Mouse (Mus musculus) hindbrain, embryonic 11.5 days (tissue): Measurements from ENCODE around the gene Nipbl. TPM values are rescaled to one million over a fixed set of nuclear protein-coding genes. Genes with fewer than 3 reads are reported as not detected.
"Not testable (repeated sequence)": the region's sequence is repeated elsewhere in the genome, so short reads cannot be mapped to it uniquely, and the experiment has no call there.

Experiments
- ATAC-seq: fragments of 200-750 bp; cut with Nextera tagmentation; 2 replicates; pipeline ENCODE4 v1.8.0; 2017; ENCODE audit warnings: mild to moderate bottlenecking, moderate TSS enrichment, moderate library complexity; ENCODE audit not compliant: low FRiP score
- DNase-seq: peaks from one replicate; pipeline ENCODE4 v3.0.0-alpha.2; 2015; ENCODE audit warnings: low spot score
- H3K27ac ChIP-seq: fragments of 300-500 bp; sonication (generic); 2 replicates; pipeline ENCODE4 v1.5.1; 2014; ENCODE audit warnings: mild to moderate bottlenecking, low read depth, low read length
- H3K27me3 ChIP-seq: fragments of 300-500 bp; sonication (generic); 2 replicates; pipeline ENCODE4 v1.6.1; 2014; ENCODE audit warnings: mild to moderate bottlenecking, low read length, moderate library complexity, mixed read lengths; ENCODE audit not compliant: control insufficient read depth, insufficient read depth
- H3K36me3 ChIP-seq: fragments of 300-500 bp; sonication (generic); 2 replicates; pipeline ENCODE4 v1.6.1; 2014; ENCODE audit warnings: mild to moderate bottlenecking, low read length, moderate library complexity, mixed read lengths; ENCODE audit not compliant: control insufficient read depth, insufficient read depth
- H3K4me1 ChIP-seq: fragments of 300-500 bp; sonication (generic); replicated peaks from 2 replicates; pipeline ENCODE4 v1.6.1; 2014; ENCODE audit warnings: low read length, mixed read lengths; ENCODE audit not compliant: control insufficient read depth, insufficient read depth
- H3K4me2 ChIP-seq: fragments of 300-500 bp; sonication (generic); replicated peaks from 2 replicates; pipeline ENCODE4 v1.6.1; 2014; ENCODE audit warnings: mild to moderate bottlenecking, low read depth, low read length
- H3K4me3 ChIP-seq: fragments of 300-500 bp; sonication (generic); 2 replicates; pipeline ENCODE4 v1.5.1; 2014; ENCODE audit warnings: low read depth, low read length
- H3K9ac ChIP-seq: fragments of 300-500 bp; sonication (generic); 2 replicates; pipeline ENCODE4 v1.6.1; 2014; ENCODE audit warnings: low read depth, low read length
- H3K9me3 ChIP-seq: fragments of 300-500 bp; sonication (generic); 2 replicates; pipeline ENCODE4 v1.6.1; 2016; ENCODE audit warnings: low read length; ENCODE audit not compliant: control insufficient read depth
- WGBS: fragments of 180-500 bp; shearing (Covaris S2); extraction: QIAGEN DNeasy Blood & Tissue Kit; methylation state at CpG from one replicate; pipeline ENCODE4 v1.1.7; 2014; 5-methylcytosine and 5-hydroxymethylcytosine counted together
- polyA plus RNA-seq: library from polyadenylated mRNA; unstranded; fragments of >200 nt; fragmentation: Nextera tagmentation; extraction: Ambion mirVana; gene quantifications from 2 replicates; pipeline ENCODE4 v1.2.1, GENCODE M21; 2014

Gene Nipbl
- 25.8 and 30.1 TPM in 2 replicates for polyA plus RNA-seq

DNA sequence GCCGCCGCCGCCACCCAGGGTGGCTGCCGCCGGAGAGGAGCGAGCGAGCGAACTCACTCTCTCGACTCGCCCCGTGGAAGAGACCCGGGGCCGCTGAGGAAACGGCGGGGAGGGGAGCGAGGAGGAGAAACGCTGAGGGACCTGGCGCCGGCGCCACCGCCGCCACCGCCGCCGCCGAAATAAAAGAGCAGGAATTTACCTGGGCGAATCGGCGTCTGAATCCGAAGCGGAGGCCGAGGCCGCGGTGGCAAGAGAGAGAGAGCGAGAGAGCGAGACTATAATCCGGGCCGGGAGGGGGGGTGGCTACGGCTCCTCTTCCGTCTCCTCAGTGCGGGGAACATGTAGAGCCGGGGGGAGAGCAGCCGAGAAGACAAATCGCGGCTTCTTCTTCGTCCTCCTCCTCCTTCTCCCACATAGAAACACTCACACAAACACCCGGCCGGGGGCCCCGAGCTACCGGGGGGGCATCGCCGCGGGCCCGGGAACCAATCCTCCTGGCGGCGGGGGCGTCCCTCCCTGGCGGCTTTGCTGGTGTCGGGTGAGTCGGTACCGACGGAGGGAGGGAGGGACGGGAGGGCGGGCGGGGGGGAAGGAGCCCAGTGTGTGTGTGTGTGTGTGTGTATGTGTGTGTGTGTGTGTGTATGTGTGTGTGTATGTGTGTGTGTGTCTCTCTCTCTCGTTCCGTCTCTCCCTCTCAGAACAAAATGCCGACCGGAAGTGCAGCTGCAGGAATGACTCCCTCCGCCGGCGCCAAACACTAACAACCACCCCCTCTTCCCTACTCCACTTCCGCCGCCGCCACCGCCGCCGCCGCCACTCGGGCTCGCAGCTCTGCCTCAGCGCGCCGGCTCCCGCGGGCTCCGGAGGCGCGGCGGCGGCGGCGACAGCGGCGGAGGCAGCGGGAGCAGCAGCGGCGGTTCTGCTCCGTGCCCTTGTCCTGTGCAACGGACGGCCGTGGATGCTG lies at the start of gene Nipbl:
TSS of gene Nipbl (minus strand) at position 538 of the 964 bp plus-strand sequence.
- DNase-seq, result peak; percentile 91
- no peaks in the 10 kb centered on the region for H3K27me3 ChIP-seq
- H3K4me2 ChIP-seq, result peak within 1 kb of the TSS; percentile 85
- H3K9me3 ChIP-seq, result no peaks in the 10 kb centered on the region
- H3K4me1 ChIP-seq, result no peaks in the 10 kb centered on the region
- peak; percentile 88 for ATAC-seq
- H3K36me3 ChIP-seq, result no peaks in the 10 kb centered on the region
- under 1% methylated on average over 58 of the region's 102 CpGs for WGBS
- H3K27ac ChIP-seq, result peak within 1 kb of the TSS; percentile 99
- peak within 1 kb of the TSS; percentile 71 for H3K4me3 ChIP-seq
- H3K9ac ChIP-seq, result peak within 1 kb of the TSS; percentile 93

DNA sequence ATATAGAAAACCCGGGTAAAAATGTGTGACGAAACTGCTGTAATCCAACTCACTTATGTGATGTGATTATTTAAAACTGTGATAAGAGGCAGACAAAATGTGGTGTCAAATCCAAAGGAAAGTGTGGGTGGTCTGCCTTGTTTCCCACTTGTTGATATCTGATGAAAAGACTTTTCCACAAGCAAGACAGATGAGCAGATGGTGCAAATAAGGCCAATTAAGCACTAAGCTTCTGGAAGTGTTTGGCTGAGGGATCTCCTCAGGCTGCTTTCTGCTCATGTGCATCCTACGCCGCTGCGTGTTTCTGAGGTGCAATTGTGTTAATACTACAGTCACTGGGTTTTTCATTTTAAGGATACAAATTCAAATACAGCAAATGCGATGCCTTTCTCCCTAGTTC lies 41.0 kb upstream of the Nipbl start:
- Histone ChIP-seq H3K4me2 (no peak overlapping the region), H3K4me3 (no peak overlapping the region), H3K27me3 (no peaks in the 10 kb centered on the region), H3K27ac (no peak overlapping the region), H3K36me3 (no peaks in the 10 kb centered on the region), H3K9me3 (no peaks in the 10 kb centered on the region), H3K9ac (no peak overlapping the region), H3K4me1 (no peaks in the 10 kb centered on the region)
- 91% methylated on average over 6 of the region's 6 CpGs for WGBS
- DNase-seq, result no peak
- no peak for ATAC-seq

DNA sequence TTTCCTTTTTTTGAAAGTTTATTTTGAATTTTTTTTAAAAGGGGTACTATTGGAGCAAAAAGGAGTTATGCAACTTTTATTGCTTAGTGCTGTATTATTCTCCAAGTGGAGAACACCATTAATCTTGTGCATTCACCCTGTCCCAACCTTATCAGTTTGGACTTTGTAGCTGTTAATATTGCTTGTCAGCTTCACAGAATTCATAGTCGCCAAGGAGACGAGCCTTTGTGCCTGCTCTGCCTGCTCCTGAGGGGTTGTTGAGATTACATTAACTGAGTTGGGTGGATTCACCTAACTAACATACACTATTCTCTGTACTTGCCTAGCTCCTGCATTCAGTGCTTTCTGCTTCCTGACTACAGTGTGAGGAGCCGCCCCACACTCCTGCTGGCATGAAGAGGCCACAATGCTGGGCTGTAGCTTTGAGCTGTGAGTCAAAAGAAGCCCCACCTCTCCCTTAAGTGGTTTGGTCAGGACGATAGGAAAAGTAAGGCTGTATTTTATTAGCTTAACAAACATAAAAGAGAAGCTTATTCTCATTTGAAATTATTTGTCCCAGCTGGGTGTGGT lies 24.8 kb upstream of the Nipbl start:
- DNase-seq (no peak), ATAC-seq (no peak)
- no peaks in the 10 kb centered on the region for H3K27me3 ChIP-seq
- WGBS, result 69% methylated on average over 4 of the region's 4 CpGs
- no peaks in the 10 kb centered on the region for H3K36me3 ChIP-seq
- H3K4me2 ChIP-seq, result no peak overlapping the region
- no peak overlapping the region for H3K9ac ChIP-seq
- no peak overlapping the region for H3K27ac ChIP-seq
- H3K4me3 ChIP-seq, result no peak overlapping the region
- H3K9me3 ChIP-seq, result no peaks in the 10 kb centered on the region
- no peaks in the 10 kb centered on the region for H3K4me1 ChIP-seq

DNA sequence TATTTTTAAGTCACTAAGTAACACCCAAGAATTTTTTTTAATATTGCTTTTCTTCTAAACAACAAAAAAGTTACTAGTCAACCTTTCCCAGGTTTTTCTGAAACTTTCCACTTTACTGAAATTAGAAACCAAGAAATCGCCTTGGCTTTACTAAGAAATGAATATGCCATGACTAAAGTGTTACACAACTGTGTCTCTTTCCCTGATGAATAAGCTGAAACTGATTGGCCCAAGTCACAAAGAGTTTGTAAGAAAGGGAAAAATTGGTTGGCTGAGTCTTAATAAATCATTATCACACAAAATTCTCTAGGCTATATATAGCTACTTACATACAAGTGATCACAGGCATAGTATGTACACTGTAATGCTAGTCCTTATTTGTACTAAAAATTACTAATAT lies 19.3 kb upstream of the Nipbl start:
- Histone ChIP-seq H3K4me3 (no peak overlapping the region), H3K9ac (no peak overlapping the region), H3K36me3 (no peaks in the 10 kb centered on the region), H3K4me2 (no peak overlapping the region), H3K4me1 (no peaks in the 10 kb centered on the region), H3K27me3 (no peaks in the 10 kb centered on the region), H3K27ac (no peak overlapping the region), H3K9me3 (no peaks in the 10 kb centered on the region)
- ATAC-seq (no peak), DNase-seq (no peak)
- 84% methylated on average over 1 of the region's 1 CpGs for WGBS

DNA sequence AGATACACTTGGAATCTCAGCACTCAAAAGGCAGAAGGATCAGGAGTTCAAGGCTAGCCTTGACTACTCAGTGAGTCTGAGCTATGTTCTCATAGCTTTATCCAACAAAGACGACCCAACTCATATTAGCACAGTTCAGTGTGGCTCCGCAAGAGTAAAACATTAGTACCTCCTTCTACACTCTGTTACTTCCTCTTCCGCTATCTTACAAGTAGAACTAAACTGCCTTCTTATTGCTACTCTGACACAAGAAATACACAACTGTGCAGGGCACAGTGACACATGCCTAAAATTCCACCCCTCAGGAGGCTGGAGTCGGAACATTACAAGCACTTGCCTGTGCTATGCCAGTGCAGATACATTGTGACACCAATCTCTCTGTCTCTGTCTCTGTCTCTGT lies 18.5 kb upstream of the Nipbl start:
- Histone ChIP-seq H3K9me3 (no peaks in the 10 kb centered on the region), H3K4me3 (no peak overlapping the region), H3K27ac (no peak overlapping the region), H3K36me3 (no peaks in the 10 kb centered on the region), H3K4me1 (no peaks in the 10 kb centered on the region), H3K27me3 (no peaks in the 10 kb centered on the region), H3K4me2 (no peak overlapping the region), H3K9ac (no peak overlapping the region)
- DNase-seq (no peak), ATAC-seq (no peak)
- 92% methylated on average over 4 of the region's 4 CpGs for WGBS

DNA sequence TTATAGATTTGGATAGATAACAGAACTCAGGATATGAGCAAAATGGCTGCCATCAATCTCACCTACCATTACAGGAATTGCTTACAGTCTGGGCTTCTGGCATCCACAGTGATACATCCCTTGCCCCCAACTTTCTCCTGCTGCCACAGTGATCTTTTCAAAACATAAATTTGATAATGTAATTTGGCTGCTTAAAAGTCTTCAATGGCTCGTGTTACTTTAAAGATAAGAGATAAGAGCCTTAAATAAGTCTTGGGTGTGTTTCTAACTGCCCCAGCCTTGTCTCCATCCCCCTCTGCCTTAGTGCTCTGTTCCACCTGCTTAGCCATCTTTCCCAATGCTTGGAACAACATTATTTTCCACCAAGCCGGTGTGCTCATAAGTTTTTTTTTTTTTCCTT lies 16.6 kb upstream of the Nipbl start:
- Histone ChIP-seq H3K4me1 (no peaks in the 10 kb centered on the region), H3K9ac (no peak overlapping the region), H3K36me3 (no peaks in the 10 kb centered on the region), H3K4me2 (no peak overlapping the region), H3K27me3 (no peaks in the 10 kb centered on the region), H3K4me3 (no peak overlapping the region), H3K9me3 (no peaks in the 10 kb centered on the region), H3K27ac (no peak overlapping the region)
- DNase-seq, result no peak
- WGBS, result 87% methylated on average over 2 of the region's 2 CpGs
- ATAC-seq, result no peak

DNA sequence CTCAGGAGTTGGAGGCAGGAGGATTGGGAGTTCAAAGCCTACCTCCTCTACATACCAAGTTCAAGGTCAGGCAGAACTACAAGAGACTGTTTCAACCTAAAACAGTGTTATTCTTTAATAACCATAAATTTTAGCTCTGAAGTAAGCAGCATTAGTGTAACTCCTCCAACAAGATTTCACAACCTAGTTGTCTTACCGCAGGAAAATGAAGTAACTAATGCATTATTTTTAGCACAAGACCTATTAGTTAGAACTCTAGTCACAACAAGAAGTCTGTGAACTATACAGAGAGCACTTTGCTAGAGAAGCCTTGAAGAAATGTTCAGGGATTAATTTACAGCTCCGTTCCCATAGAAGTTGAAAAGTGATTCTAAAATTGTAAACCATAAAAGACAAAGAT lies 15.7 kb upstream of the Nipbl start:
- DNase-seq (no peak), ATAC-seq (no peak)
- Histone ChIP-seq H3K9ac (no peak overlapping the region), H3K27ac (no peak overlapping the region), H3K36me3 (no peaks in the 10 kb centered on the region), H3K27me3 (no peaks in the 10 kb centered on the region), H3K9me3 (no peaks in the 10 kb centered on the region), H3K4me1 (no peaks in the 10 kb centered on the region), H3K4me3 (no peak overlapping the region), H3K4me2 (no peak overlapping the region)
- 92% methylated on average over 2 of the region's 2 CpGs for WGBS

DNA sequence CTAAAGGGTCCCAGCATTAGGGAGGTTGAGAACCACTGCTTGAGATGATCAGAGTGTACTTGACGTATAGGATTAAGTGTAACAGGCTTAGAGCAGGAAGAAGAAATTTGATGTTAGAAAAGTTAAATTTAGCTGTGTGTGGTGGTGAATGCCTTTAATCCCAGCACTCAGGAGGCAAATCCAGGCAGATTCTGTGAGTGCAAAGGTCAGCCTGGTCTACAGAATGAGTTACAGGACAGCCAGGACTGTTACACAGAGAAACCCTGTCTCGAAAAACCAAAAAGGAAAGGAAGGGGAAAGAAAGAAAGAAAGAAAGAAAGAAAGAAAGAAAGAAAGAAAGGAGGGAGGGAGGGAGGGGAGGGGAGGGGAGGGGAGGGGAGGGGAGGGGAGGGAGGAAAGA lies 12.0 kb upstream of the Nipbl start:
- WGBS, result 93% methylated on average over 1 of the region's 2 CpGs
- not testable (repeated sequence) for H3K4me2 ChIP-seq, H3K36me3 ChIP-seq, DNase-seq, H3K4me3 ChIP-seq, ATAC-seq, H3K9ac ChIP-seq, H3K27ac ChIP-seq, H3K4me1 ChIP-seq, H3K9me3 ChIP-seq, H3K27me3 ChIP-seq

DNA sequence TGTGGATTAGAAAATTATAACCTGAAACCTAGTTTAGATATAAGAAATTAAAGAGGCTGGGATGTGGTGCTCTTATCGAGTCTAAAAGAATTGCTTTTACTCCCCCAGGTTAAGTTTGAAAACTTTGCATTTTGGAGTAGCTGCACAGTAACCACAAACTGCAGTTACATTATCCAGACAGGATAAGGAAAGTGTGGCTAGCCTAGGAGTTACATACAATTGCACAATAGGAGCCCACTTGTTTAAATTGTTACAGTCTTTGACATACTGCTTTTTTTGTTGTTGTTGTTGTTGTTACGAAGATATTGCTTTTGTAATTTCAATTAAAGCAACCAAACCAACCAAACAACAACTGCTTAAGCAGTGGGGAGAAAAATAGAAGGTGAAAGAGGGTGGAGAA lies 11.2 kb upstream of the Nipbl start:
- H3K36me3 ChIP-seq, result no peaks in the 10 kb centered on the region
- WGBS, result 94% methylated on average over 2 of the region's 2 CpGs
- H3K9ac ChIP-seq, result no peak overlapping the region
- no peak overlapping the region for H3K4me3 ChIP-seq
- no peaks in the 10 kb centered on the region for H3K27me3 ChIP-seq
- no peak overlapping the region for H3K4me2 ChIP-seq
- no peak overlapping the region for H3K27ac ChIP-seq
- DNase-seq (no peak), ATAC-seq (no peak)
- no peaks in the 10 kb centered on the region for H3K9me3 ChIP-seq
- no peaks in the 10 kb centered on the region for H3K4me1 ChIP-seq
